Mouse (Mus musculus) urinary bladder, postnatal 0 days (tissue): ENCODE results near the gene Zfp971. TPM values are rescaled to one million over a fixed set of nuclear protein-coding genes. Genes with fewer than 3 reads are reported as not detected.

ENCODE experiments used
- polyA plus RNA-seq: library from polyadenylated mRNA; unstranded; fragments of >200 nt; fragmentation: Nextera tagmentation; extraction: Ambion mirVana; gene quantifications from 2 replicates; pipeline ENCODE4 v1.2.1, GENCODE M21; 2015

Zfp971 gene
- 16.9 and 18.5 TPM in 2 replicates for polyA plus RNA-seq

DNA sequence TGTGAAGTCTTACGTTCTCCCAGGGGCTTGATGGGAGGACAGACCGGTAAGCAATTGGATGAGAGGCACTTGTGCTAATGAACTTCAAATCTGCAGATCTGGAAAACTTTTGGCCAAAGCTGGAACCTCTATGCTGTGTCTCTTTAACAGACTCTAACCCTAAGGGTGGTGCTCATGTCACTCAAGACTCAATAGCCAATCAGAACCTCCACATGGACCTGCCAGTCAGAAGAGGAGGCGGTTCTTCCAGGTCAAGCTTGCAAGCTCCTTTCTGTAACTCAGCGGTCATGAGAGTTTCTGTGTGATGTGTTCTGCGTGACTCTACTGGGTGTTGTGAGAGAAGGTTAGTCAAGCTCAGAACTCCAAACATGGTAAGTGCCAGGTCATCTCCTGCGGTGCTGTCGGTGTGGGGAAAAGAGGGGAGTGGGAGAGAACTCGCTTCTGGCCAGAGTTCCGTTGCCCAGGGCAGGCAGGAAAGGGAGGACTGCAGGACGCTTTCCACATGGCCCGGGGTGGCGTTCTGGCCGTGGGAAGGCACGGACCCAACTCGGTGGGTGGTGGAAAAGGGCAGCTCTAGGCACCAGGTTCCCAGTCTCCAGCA is at the start of gene Zfp971:
Gene Zfp971 (plus strand): TSS at position 274 of the 601 bp plus-strand sequence.

DNA sequence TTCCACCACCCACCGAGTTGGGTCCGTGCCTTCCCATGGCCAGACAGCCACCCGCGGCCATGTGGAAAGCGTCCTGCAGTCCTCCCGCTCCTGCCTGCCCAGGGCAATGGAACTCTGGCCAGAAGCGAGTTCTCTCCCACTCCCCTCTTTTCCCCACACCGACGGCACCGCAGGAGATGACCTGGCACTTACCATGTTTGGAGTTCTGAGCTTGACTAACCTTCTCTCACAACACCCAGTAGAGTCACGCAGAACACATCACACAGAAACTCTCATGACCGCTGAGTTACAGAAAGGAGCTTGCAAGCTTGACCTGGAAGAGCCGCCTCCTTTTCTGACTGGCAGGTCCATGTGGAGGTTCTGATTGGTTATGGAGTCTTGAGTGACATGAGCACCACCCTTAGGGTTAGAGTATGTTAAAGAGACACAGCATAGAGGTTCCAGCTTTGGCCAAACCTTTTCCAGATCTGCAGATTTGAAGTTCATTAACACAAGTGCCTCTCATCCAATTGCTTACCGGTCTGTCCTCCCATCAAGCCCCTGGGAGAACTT is 55.2 kb downstream of the Zfp971 start, which contains the start of gene Zfp931:
Gene Zfp931 (minus strand): TSS at position 311 of the 552 bp plus-strand sequence.

Other genes starting within 250 kb of the Zfp971 start
- gene Gm14325, start 182.9 kb upstream of the Zfp971 start, polyA plus RNA-seq, result 38.7 and 39.8 TPM in 2 replicates
- gene Gm14327, start 126.2 kb upstream of the Zfp971 start, polyA plus RNA-seq, result 7.5 and 8.4 TPM in 2 replicates
- 0.37 and 0.63 TPM in 2 replicates for gene Zfp972, start 97.7 kb upstream of the Zfp971 start, polyA plus RNA-seq
- gene Gm14326, start 66.0 kb upstream of the Zfp971 start, polyA plus RNA-seq, result 32.2 and 33.4 TPM in 2 replicates
- 11.5 and 13.2 TPM in 2 replicates for gene Zfp931, start 55.2 kb downstream of the Zfp971 start, polyA plus RNA-seq
- gene Phactr3, start 95.7 kb downstream of the Zfp971 start, polyA plus RNA-seq, result not detected in 2 replicates